Mouse (Mus musculus): ENCODE results near the gene Nlrp10. TPM values are rescaled to one million over a fixed set of nuclear protein-coding genes. Genes with fewer than 3 reads are reported as not detected.

Nlrp10 gene
- polyA plus RNA-seq (2012; rRNA removed): 0.04 and 0.06 TPM in 2 replicates

DNA sequence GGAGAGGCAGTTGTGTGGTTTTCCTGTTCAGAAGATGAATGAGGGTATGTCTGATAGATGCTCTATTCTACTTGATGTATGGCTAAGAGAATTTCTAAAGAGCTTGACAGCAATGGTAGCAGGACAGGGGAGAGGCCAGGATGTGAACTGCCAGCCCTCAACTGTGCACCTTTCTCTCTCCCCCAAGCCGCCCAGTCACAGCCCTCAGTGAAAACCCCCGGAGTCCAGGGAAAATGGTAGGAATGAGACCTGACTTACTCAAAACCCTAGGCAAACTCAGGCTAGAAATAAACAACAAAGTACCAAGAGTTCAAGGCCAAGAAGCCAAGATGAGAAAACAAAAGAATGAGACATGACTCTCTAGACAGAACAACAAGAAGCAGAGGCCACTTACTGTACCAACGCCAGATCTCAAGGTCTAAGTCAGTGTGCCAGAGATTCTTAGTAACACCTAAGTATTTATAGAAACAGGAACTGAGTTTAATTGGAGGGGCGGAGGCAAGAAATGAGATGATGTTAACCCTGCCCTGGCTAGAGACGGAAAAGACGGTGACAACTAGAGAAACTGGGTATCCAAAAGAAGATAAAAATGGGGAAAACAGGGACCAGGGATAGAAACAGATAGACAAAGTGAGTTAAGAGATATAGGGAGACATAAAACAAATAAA, at the start of gene Nlrp10:
Gene Nlrp10 (minus strand): TSS at position 453 of the 668 bp plus-strand sequence.
- H3K27ac ChIP-seq (ENCODE audit: insufficient read depth, low read length): no peak within 1 kb of the TSS
- H3K4me3 ChIP-seq (ENCODE audit: insufficient read depth, low read length): no peak within 1 kb of the TSS
- TF ChIP-seq CTCF (IDR thresholded peaks at IDR 0.05; ENCODE audit: extremely low read depth, insufficient read depth, low read length) (no peak), POLR2A (IDR thresholded peaks at IDR 0.05; ENCODE audit: extremely low read depth, insufficient read depth, low read length) (no peak)
- no peaks in the 10 kb centered on the region for H3K4me1 ChIP-seq (ENCODE audit: control insufficient read depth, insufficient read depth, low read length)

DNA sequence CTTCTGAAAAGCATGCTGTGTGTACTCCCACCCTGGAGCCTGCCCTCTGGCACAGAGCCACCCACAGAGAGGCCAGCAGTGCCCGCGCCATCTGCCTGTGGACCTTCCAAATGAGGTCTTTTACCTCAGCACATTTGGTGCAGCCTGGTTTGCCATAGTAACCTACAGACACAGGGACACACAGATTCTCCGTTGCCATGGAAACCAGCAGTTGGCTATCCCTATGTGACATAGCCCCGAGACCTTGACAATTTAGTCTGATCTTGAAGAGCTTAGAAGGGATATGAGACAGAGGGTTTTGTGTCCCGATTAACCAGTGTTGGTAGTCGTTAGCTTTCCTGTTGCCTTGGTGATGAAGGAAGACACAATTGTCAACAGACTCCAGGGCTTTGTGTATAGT, 42.3 kb upstream of the Nlrp10 start:
- TF ChIP-seq POLR2A (IDR thresholded peaks at IDR 0.05; ENCODE audit: extremely low read depth, insufficient read depth, low read length) (no peak), CTCF (IDR thresholded peaks at IDR 0.05; ENCODE audit: extremely low read depth, insufficient read depth, low read length) (no peak)
- H3K27ac ChIP-seq (ENCODE audit: insufficient read depth, low read length): no peak overlapping the region
- peaks cover 8% of the 10 kb centered on the region for H3K4me1 ChIP-seq (ENCODE audit: control insufficient read depth, insufficient read depth, low read length)
- no peak overlapping the region for H3K4me3 ChIP-seq (ENCODE audit: insufficient read depth, low read length)

DNA sequence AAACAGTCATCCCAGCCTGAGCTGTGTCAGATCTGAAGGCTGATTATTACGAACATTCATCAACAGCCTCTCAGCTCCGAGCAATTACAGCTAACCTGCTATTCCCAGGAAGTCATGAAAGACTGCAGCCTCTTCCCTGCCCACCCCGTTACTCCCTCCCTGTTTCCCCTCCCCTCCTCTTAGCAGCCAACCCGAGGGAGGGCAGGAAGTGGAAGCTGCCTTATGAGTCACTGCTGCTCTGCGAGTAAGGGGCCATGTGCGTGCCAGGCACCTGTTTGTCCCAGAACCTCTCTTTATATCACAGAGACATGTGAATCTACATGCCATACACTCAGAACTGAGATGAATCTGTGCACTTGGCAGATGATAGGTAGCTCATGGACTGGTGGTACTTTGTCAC, 38.2 kb upstream of the Nlrp10 start:
- Histone ChIP-seq H3K4me1 (ENCODE audit: control insufficient read depth, insufficient read depth, low read length) (peaks cover 8% of the 10 kb centered on the region), H3K27ac (ENCODE audit: insufficient read depth, low read length) (no peak overlapping the region), H3K4me3 (ENCODE audit: insufficient read depth, low read length) (no peak overlapping the region)
- TF ChIP-seq POLR2A (IDR thresholded peaks at IDR 0.05; ENCODE audit: extremely low read depth, insufficient read depth, low read length): no peak
- TF ChIP-seq CTCF (IDR thresholded peaks at IDR 0.05; ENCODE audit: extremely low read depth, insufficient read depth, low read length): no peak

DNA sequence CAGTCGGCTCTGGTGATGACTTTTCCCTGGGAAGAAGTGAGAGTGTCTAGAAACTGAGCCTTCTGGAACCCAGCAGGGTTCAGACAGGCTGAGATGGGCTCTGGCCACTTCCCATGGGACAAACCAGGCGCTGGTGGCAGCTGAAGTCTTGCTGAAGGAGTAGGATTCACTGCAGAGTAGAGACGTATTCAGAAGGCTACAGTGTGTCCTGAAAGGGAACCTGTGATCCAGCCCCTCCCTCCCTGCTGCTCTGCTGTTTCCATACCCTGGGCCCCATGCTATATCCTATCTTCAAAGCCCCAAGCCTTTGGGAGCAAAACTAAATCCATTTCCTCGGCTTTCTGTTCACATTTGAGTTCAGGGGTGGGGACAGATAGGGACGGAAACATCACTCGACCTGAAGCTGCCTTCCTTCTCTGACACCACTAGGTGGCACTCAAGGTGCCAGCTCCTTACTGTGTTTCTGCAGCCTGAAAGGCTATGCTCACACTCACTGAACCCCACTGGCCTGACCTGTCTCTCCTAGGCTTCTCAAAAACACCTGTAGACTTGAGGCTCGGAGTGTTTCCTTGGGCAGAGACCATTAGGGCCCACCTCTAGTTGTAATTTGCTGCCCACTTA, 36.9 kb upstream of the Nlrp10 start:
- H3K4me3 ChIP-seq (ENCODE audit: insufficient read depth, low read length): no peak overlapping the region
- TF ChIP-seq POLR2A (IDR thresholded peaks at IDR 0.05; ENCODE audit: extremely low read depth, insufficient read depth, low read length): no peak
- peak; percentile 91 for TF ChIP-seq CTCF (IDR thresholded peaks at IDR 0.05; ENCODE audit: extremely low read depth, insufficient read depth, low read length)
- H3K27ac ChIP-seq (ENCODE audit: insufficient read depth, low read length): no peak overlapping the region
- peaks cover 2% of the 10 kb centered on the region for H3K4me1 ChIP-seq (ENCODE audit: control insufficient read depth, insufficient read depth, low read length)

DNA sequence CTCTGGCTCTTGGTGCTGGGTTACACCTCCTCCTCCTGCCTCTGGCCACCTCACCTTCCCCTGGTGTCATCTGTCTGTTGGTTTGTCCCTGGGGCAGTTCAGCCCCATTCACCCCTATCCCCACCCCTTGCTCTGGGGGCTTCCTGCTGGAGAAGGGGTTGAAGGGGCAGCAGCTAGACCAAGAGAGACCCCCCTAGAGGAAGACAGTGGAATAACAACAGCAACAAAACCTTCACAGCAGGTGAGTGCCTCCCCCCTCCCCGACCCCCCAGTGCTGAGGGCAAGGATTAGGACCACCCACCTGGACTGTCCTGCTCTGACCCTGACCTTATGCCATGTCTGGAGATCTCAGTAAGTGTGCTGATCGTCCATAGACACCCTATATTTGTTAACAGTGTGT, 36.0 kb upstream of the Nlrp10 start:
- TF ChIP-seq POLR2A (IDR thresholded peaks at IDR 0.05; ENCODE audit: extremely low read depth, insufficient read depth, low read length) (no peak), CTCF (IDR thresholded peaks at IDR 0.05; ENCODE audit: extremely low read depth, insufficient read depth, low read length) (peak; percentile 21; the same call in 1 of the 2 replicates)
- Histone ChIP-seq H3K27ac (ENCODE audit: insufficient read depth, low read length) (no peak overlapping the region), H3K4me1 (ENCODE audit: control insufficient read depth, insufficient read depth, low read length) (peaks cover 2% of the 10 kb centered on the region; the same call in 1 of the 2 replicates), H3K4me3 (ENCODE audit: insufficient read depth, low read length) (no peak overlapping the region)

DNA sequence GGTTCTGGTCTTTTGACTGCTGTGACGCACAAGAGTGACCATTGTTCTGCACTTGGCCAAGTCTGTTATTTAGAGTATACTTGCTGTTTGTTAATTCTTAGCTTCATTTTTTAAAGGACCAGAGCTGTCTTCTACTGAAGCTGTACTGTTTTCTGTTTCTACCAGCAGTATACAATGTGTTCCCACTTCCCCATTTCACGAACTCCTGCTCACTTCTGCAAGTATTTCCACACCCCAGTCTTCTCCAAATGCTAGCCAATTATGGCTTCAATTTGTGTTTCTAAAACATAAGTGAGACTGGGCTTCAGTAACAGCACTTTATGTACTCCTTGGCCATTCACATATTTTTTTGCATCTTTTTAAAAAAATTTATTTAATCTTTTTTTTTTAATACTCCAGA, 27.8 kb upstream of the Nlrp10 start:
- H3K4me3 ChIP-seq (ENCODE audit: insufficient read depth, low read length): no peak overlapping the region
- no peak for TF ChIP-seq CTCF (IDR thresholded peaks at IDR 0.05; ENCODE audit: extremely low read depth, insufficient read depth, low read length)
- TF ChIP-seq POLR2A (IDR thresholded peaks at IDR 0.05; ENCODE audit: extremely low read depth, insufficient read depth, low read length): no peak
- no peak overlapping the region for H3K27ac ChIP-seq (ENCODE audit: insufficient read depth, low read length)
- no peaks in the 10 kb centered on the region; the same call in 1 of the 2 replicates for H3K4me1 ChIP-seq (ENCODE audit: control insufficient read depth, insufficient read depth, low read length)

DNA sequence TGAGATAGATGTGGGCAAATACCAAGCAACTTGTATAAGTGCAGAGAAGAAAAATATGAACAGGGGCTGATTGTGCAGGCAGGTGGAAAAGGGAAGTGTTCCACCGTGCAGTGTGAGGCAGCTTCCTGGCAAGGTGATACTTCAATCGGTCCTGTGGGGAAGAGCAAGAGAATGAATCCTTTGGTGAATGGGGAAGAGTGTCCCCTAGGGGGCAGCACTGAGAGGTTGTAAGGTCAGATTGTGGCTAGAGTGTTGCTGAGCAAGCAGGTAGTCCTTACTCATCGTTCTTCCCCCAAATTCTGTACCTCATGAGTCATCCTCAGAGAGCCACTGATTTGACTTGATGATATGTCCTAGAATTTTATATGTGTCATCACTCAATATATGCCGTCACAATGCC, 24.2 kb upstream of the Nlrp10 start:
- Histone ChIP-seq H3K4me3 (ENCODE audit: insufficient read depth, low read length) (no peak overlapping the region), H3K27ac (ENCODE audit: insufficient read depth, low read length) (no peak overlapping the region), H3K4me1 (ENCODE audit: control insufficient read depth, insufficient read depth, low read length) (no peaks in the 10 kb centered on the region; the same call in 1 of the 2 replicates)
- no peak for TF ChIP-seq POLR2A (IDR thresholded peaks at IDR 0.05; ENCODE audit: extremely low read depth, insufficient read depth, low read length)
- TF ChIP-seq CTCF (IDR thresholded peaks at IDR 0.05; ENCODE audit: extremely low read depth, insufficient read depth, low read length): peak; percentile 41

DNA sequence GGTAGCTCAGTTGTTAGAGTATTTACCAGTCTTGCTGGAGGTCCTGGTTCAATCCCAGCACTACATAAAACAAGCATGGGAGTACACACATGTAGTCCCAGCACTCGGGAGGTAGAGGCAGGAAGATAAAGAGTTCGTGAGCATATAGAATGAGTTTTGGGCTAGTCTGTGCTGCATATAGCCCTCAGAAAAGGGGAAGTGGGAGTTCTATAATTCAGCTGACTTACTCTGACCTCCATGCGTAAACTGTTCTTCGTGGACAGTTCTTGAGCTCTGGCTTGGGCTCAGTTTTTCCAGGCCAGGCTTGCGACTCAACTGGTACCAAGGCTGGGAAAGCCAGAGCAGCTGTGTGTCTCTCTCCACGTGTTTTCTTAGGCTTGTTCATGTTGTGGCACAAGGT, 22.8 kb upstream of the Nlrp10 start:
- TF ChIP-seq POLR2A (IDR thresholded peaks at IDR 0.05; ENCODE audit: extremely low read depth, insufficient read depth, low read length) (no peak), CTCF (IDR thresholded peaks at IDR 0.05; ENCODE audit: extremely low read depth, insufficient read depth, low read length) (no peak)
- Histone ChIP-seq H3K4me1 (ENCODE audit: control insufficient read depth, insufficient read depth, low read length) (no peaks in the 10 kb centered on the region; the same call in 1 of the 2 replicates), H3K27ac (ENCODE audit: insufficient read depth, low read length) (no peak overlapping the region), H3K4me3 (ENCODE audit: insufficient read depth, low read length) (no peak overlapping the region)

DNA sequence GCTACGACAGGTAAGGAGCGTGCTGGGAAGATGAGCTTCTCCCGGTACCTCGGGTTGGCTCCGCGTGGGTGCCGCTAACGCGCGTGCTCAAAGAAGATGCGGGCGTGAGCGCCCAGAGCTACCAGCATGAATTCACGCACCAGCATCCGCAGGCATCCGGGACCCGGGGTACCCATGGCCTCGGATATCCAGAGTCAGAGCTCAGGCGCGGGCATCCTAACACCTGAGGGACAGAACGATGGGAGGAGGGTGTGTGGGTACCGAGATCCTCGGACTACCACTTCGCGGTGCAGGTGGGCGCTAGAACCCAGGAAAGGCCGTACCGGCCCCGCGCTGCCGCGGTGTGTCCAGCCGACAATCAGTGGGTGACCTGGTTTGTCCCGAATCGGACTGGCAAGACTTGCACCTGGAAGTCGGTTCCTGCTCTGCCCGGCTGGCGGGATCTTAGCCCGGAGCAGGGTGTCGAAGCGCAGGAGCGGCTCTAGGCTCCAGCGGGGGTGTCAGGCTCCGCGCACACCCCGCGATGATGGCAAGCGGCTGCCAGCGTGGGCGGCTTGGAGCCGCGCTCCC, 20.9 kb upstream of the Nlrp10 start:
- no peaks in the 10 kb centered on the region; the same call in 1 of the 2 replicates for H3K4me1 ChIP-seq (ENCODE audit: control insufficient read depth, insufficient read depth, low read length)
- TF ChIP-seq POLR2A (IDR thresholded peaks at IDR 0.05; ENCODE audit: extremely low read depth, insufficient read depth, low read length) (peak; percentile 61; the same call in 1 of the 2 replicates), CTCF (IDR thresholded peaks at IDR 0.05; ENCODE audit: extremely low read depth, insufficient read depth, low read length) (no peak)

More for the DNA sequence above, 20.9 kb upstream of the Nlrp10 start:
- peak overlapping the region; percentile 65 for H3K4me3 ChIP-seq (ENCODE audit: insufficient read depth, low read length)
- H3K27ac ChIP-seq (ENCODE audit: insufficient read depth, low read length): peak overlapping the region; percentile 81

Data from cortical plate, adult 2 months (tissue).